Mouse (Mus musculus): Measurements from ENCODE around the gene Vwa7. TPM values are rescaled to one million over a fixed set of nuclear protein-coding genes. Genes with fewer than 3 reads are reported as not detected.
A peak's percentile ranks its signal among the peaks of the same experiment; 100 is the strongest.

Gene Vwa7
- total and polyA plus RNA-seq, 3 experiments = 9.8 to 10.4 TPM; not detected in 1

DNA sequence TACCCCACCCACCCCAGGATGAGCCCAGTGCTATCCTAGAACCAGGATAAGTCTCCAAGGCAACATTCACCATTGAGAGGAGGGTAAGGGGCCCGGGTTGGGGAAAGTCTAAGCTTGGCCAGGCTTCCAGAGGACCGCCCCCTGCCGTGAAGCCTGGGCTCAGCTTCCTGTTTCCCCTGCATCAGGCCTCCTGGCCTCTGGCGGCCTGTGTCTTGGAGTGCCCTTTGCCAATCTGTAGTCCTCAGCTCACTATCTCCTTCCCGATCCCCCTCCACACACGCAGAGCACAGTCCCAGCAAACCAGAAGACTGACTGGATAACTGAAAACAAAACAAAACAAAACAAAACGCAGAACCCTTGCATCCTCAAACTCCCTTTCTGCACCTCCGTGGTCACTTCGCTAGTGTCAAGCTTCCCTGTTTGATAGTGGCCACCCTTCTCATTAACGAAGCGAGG is 33.2 kb downstream of the Vwa7 start, which contains the start of gene Clic1:
TSS of gene Clic1 (plus strand) at position 406 of the 456 bp plus-strand sequence.
- no peak for TF ChIP-seq SIN3A (IDR thresholded peaks at IDR 0.05; ENCODE audit: low read length)
- peak; percentile 51; the same call in 1 of the 2 replicates for TF ChIP-seq HCFC1 (IDR thresholded peaks at IDR 0.05; ENCODE audit: low read depth, low read length)
- TF ChIP-seq BHLHE40 (IDR thresholded peaks at IDR 0.05; ENCODE audit: borderline replicate concordance, low read depth, low read length) = no peak
- TF ChIP-seq ZNF384 (IDR thresholded peaks at IDR 0.05; ENCODE audit: low read depth, low read length) = no peak
- no peak for TF ChIP-seq GABPA (IDR thresholded peaks at IDR 0.05; ENCODE audit: low read depth, low read length)
- TF ChIP-seq ZKSCAN1 (IDR thresholded peaks at IDR 0.05; ENCODE audit: low read depth, low read length) = no peak
- peak; percentile 56; the same call in 1 of the 2 replicates for TF ChIP-seq ELF1 (IDR thresholded peaks at IDR 0.05; ENCODE audit: low read depth, low read length)
- peak; percentile 74 for TF ChIP-seq TBP (IDR thresholded peaks at IDR 0.05; ENCODE audit: low read depth, low read length)
- no peak for TF ChIP-seq ZC3H11A (IDR thresholded peaks at IDR 0.05; ENCODE audit: low read depth, low read length)
- no peak for TF ChIP-seq E2F4 (IDR thresholded peaks at IDR 0.05; ENCODE audit: borderline replicate concordance, low read depth, low read length)
- peak; percentile 44; the same call in 1 of the 2 replicates for TF ChIP-seq GATA1 (IDR thresholded peaks at IDR 0.05; ENCODE audit: low read depth, low read length)
- TF ChIP-seq UBTF (IDR thresholded peaks at IDR 0.05; ENCODE audit: borderline replicate concordance, insufficient read depth, low read depth, low read length) = no peak
- no peak for TF ChIP-seq MAFK (IDR thresholded peaks at IDR 0.05; ENCODE audit: borderline replicate concordance, low read depth, low read length)
- TF ChIP-seq ETS1 (IDR thresholded peaks at IDR 0.05; ENCODE audit: low read depth, low read length) = peak; percentile 46
- no peak for TF ChIP-seq USF2 (IDR thresholded peaks at IDR 0.05; ENCODE audit: borderline replicate concordance in 1 of 2, insufficient read depth in 1 of 2, low read depth in 1 of 2, low read length in 2 of 2)
- TF ChIP-seq ZMIZ1 (IDR thresholded peaks at IDR 0.05; ENCODE audit: low read depth, low read length) = peak; percentile 25; the same call in 1 of the 2 replicates
- TF ChIP-seq MEF2A (IDR thresholded peaks at IDR 0.05; ENCODE audit: extremely low read depth, insufficient replicate concordance, low read depth, low read length, poor library complexity, severe bottlenecking) = no peak
- TF ChIP-seq MAX (IDR thresholded peaks at IDR 0.05; ENCODE audit: low read length) = no peak
- peak in 1 of 2 experiments; percentile 48; a peak in 2 of 4 replicates for TF ChIP-seq EP300 (IDR thresholded peaks at IDR 0.05; ENCODE audit: low read depth in 1 of 2, low read length in 2 of 2)
- 0 out of 6 replicates have a peak, but pooled peaks of 1 of the 3 experiments have one; percentile 8 for TF ChIP-seq CTCF (IDR thresholded peaks at IDR 0.05 in 2 of 3, conservative IDR thresholded peaks at IDR 0.05 in 1 of 3; ENCODE audit: control insufficient read depth in 1 of 3, insufficient read depth in 1 of 3, low read depth in 2 of 3, low read length in 3 of 3, poor library complexity in 1 of 3, severe bottlenecking in 1 of 3)
- TF ChIP-seq USF1 (IDR thresholded peaks at IDR 0.05; ENCODE audit: low read depth, low read length) = no peak
- Histone ChIP-seq H3K9me3 (replicated peaks; ENCODE audit: insufficient read depth, low read length) (no peaks in the 10 kb centered on the region), H3K4me3 (ENCODE audit: control insufficient read depth in 1 of 2, insufficient read depth in 1 of 2, low read depth in 2 of 2, low read length in 2 of 2) (peak within 1 kb of the TSS; percentile 76 to 87), H3K9ac (ENCODE audit: control insufficient read depth, low read depth, low read length, poor library complexity, severe bottlenecking) (peak within 1 kb of the TSS; percentile 90), H3K79me2 (ENCODE audit: control insufficient read depth, insufficient read depth, low read length, poor library complexity) (peaks cover 40% of the 10 kb centered on the region), H3K27ac (ENCODE audit: control insufficient read depth, low read depth, low read length) (peak within 1 kb of the TSS; percentile 98), H3K4me1 (ENCODE audit: control insufficient read depth in 1 of 2, insufficient read depth in 2 of 2, low read length in 2 of 2) (peaks cover 4 to 39% of the 10 kb centered on the region in 2 experiments), H3K36me3 (ENCODE audit: control insufficient read depth in 1 of 2, insufficient read depth in 2 of 2, low read length in 2 of 2) (peaks cover 4 to 33% of the 10 kb centered on the region in 2 experiments), H3K27me3 (ENCODE audit: control insufficient read depth in 1 of 2, insufficient read depth in 2 of 2, low read length in 2 of 2) (no peaks in the 10 kb centered on the region)
- DNase-seq (ENCODE audit: low read depth, low spot score) = peak; percentile 90

All from MEL (cell line).